Mouse (Mus musculus): ENCODE results near the gene Fkbp15. TPM values are rescaled to one million over a fixed set of nuclear protein-coding genes. Genes with fewer than 3 reads are reported as not detected.

The Fkbp15 gene
- polyA plus RNA-seq, 1 experiment from 2014 or later, result 26.1 TPM

GRCm38 (mm10) chr4:62374342-62374741 lies 14.0 kb upstream of the Fkbp15 start:
- Histone ChIP-seq H3K9me3 (ENCODE audit: control insufficient read depth, low read length) (no peaks in the 10 kb centered on the region), H3K4me1 (replicated peaks; ENCODE audit: control insufficient read depth, insufficient read depth, low read length) (0 out of 2 replicates have a peak, but pooled peaks cover 4% of the 10 kb centered on the region), H3K4me2 (ENCODE audit: low read depth, low read length) (no peak overlapping the region), H3K27me3 (ENCODE audit: control insufficient read depth, insufficient read depth, low read depth, low read length) (no peaks in the 10 kb centered on the region), H3K9ac (ENCODE audit: low read length) (no peak overlapping the region), H3K36me3 (ENCODE audit: control insufficient read depth, insufficient read depth, low read length) (no peaks in the 10 kb centered on the region), H3K27ac (ENCODE audit: low read length) (no peak overlapping the region), H3K4me3 (ENCODE audit: low read length) (no peak overlapping the region)
- no peak for ATAC-seq (ENCODE audit: low read depth)
- WGBS, result 48% methylated on average over 4 of the region's 4 CpGs

- H3K9ac ChIP-seq (ENCODE audit: low read length), result no peak overlapping the region
- no peak for ATAC-seq (ENCODE audit: low read depth)
- no peaks in the 10 kb centered on the region for H3K36me3 ChIP-seq (ENCODE audit: control insufficient read depth, insufficient read depth, low read length)
- H3K27ac ChIP-seq (ENCODE audit: low read length), result no peak overlapping the region
- H3K4me3 ChIP-seq (ENCODE audit: low read length), result no peak overlapping the region
- H3K27me3 ChIP-seq (ENCODE audit: control insufficient read depth, insufficient read depth, low read depth, low read length), result no peaks in the 10 kb centered on the region
- H3K4me2 ChIP-seq (ENCODE audit: low read depth, low read length), result no peak overlapping the region
- H3K9me3 ChIP-seq (ENCODE audit: control insufficient read depth, low read length), result no peaks in the 10 kb centered on the region
- H3K4me1 ChIP-seq (replicated peaks; ENCODE audit: control insufficient read depth, insufficient read depth, low read length), result 0 out of 2 replicates have a peak, but pooled peaks cover 4% of the 10 kb centered on the region
- WGBS, result 35% methylated on average over 7 of the region's 7 CpGs
Observed at GRCm38 (mm10) chr4:62373668-62374067, 13.3 kb upstream of the Fkbp15 start.

- Histone ChIP-seq H3K27me3 (ENCODE audit: control insufficient read depth, insufficient read depth, low read depth, low read length) (no peaks in the 10 kb centered on the region), H3K9me3 (ENCODE audit: control insufficient read depth, low read length) (no peaks in the 10 kb centered on the region), H3K36me3 (ENCODE audit: control insufficient read depth, insufficient read depth, low read length) (no peaks in the 10 kb centered on the region), H3K9ac (ENCODE audit: low read length) (no peak overlapping the region), H3K4me1 (replicated peaks; ENCODE audit: control insufficient read depth, insufficient read depth, low read length) (0 out of 2 replicates have a peak, but pooled peaks cover 4% of the 10 kb centered on the region), H3K4me3 (ENCODE audit: low read length) (no peak overlapping the region), H3K4me2 (ENCODE audit: low read depth, low read length) (no peak overlapping the region), H3K27ac (ENCODE audit: low read length) (no peak overlapping the region)
- WGBS, result 82% methylated on average over 9 of the region's 9 CpGs
- ATAC-seq (ENCODE audit: low read depth), result no peak
Observed at GRCm38 (mm10) chr4:62372818-62373520, 12.6 kb upstream of the Fkbp15 start.

- Histone ChIP-seq H3K4me3 (ENCODE audit: low read length) (no peak overlapping the region), H3K27ac (ENCODE audit: low read length) (no peak overlapping the region), H3K9ac (ENCODE audit: low read length) (no peak overlapping the region), H3K27me3 (ENCODE audit: control insufficient read depth, insufficient read depth, low read depth, low read length) (no peaks in the 10 kb centered on the region), H3K4me2 (ENCODE audit: low read depth, low read length) (no peak overlapping the region), H3K36me3 (ENCODE audit: control insufficient read depth, insufficient read depth, low read length) (no peaks in the 10 kb centered on the region), H3K9me3 (ENCODE audit: control insufficient read depth, low read length) (no peaks in the 10 kb centered on the region), H3K4me1 (replicated peaks; ENCODE audit: control insufficient read depth, insufficient read depth, low read length) (0 out of 2 replicates have a peak, but pooled peaks cover 4% of the 10 kb centered on the region)
- 29% methylated on average over 1 of the region's 1 CpGs for WGBS
- no peak for ATAC-seq (ENCODE audit: low read depth)
Observed at GRCm38 (mm10) chr4:62372410-62372809, 12.1 kb upstream of the Fkbp15 start.

GRCm38 (mm10) chr4:62369091-62369490 lies 8.7 kb upstream of the Fkbp15 start:
- peaks cover 2% of the 10 kb centered on the region; the same call in 1 of the 2 replicates for H3K4me1 ChIP-seq (replicated peaks; ENCODE audit: control insufficient read depth, insufficient read depth, low read length)
- H3K27ac ChIP-seq (ENCODE audit: low read length), result no peak overlapping the region
- 61% methylated on average over 3 of the region's 3 CpGs for WGBS
- H3K9ac ChIP-seq (ENCODE audit: low read length), result no peak overlapping the region
- no peaks in the 10 kb centered on the region for H3K27me3 ChIP-seq (ENCODE audit: control insufficient read depth, insufficient read depth, low read depth, low read length)
- no peak for ATAC-seq (ENCODE audit: low read depth)
- H3K4me3 ChIP-seq (ENCODE audit: low read length), result no peak overlapping the region
- no peaks in the 10 kb centered on the region for H3K9me3 ChIP-seq (ENCODE audit: control insufficient read depth, low read length)
- H3K4me2 ChIP-seq (ENCODE audit: low read depth, low read length), result no peak overlapping the region
- H3K36me3 ChIP-seq (ENCODE audit: control insufficient read depth, insufficient read depth, low read length), result peaks cover 3% of the 10 kb centered on the region; the same call in 1 of the 2 replicates

GRCm38 (mm10) chr4:62367586-62367985 lies 7.2 kb upstream of the Fkbp15 start:
- peak; percentile 72 for ATAC-seq (ENCODE audit: low read depth)
- Histone ChIP-seq H3K4me3 (ENCODE audit: low read length) (no peak overlapping the region), H3K9me3 (ENCODE audit: control insufficient read depth, low read length) (no peaks in the 10 kb centered on the region), H3K27me3 (ENCODE audit: control insufficient read depth, insufficient read depth, low read depth, low read length) (no peaks in the 10 kb centered on the region), H3K9ac (ENCODE audit: low read length) (no peak overlapping the region), H3K4me2 (ENCODE audit: low read depth, low read length) (no peak overlapping the region), H3K4me1 (replicated peaks; ENCODE audit: control insufficient read depth, insufficient read depth, low read length) (peaks cover under 1% of the 10 kb centered on the region; the same call in 1 of the 2 replicates), H3K27ac (ENCODE audit: low read length) (no peak overlapping the region), H3K36me3 (ENCODE audit: control insufficient read depth, insufficient read depth, low read length) (peaks cover 3% of the 10 kb centered on the region; the same call in 1 of the 2 replicates)
- 75% methylated on average over 6 of the region's 6 CpGs for WGBS

GRCm38 (mm10) chr4:62366291-62366690 lies 5.9 kb upstream of the Fkbp15 start:
- Histone ChIP-seq H3K9ac (ENCODE audit: low read length) (no peak overlapping the region), H3K27me3 (ENCODE audit: control insufficient read depth, insufficient read depth, low read depth, low read length) (no peaks in the 10 kb centered on the region), H3K4me1 (replicated peaks; ENCODE audit: control insufficient read depth, insufficient read depth, low read length) (peaks cover 11% of the 10 kb centered on the region), H3K9me3 (ENCODE audit: control insufficient read depth, low read length) (no peaks in the 10 kb centered on the region), H3K4me3 (ENCODE audit: low read length) (no peak overlapping the region), H3K36me3 (ENCODE audit: control insufficient read depth, insufficient read depth, low read length) (peaks cover 3% of the 10 kb centered on the region; the same call in 1 of the 2 replicates), H3K27ac (ENCODE audit: low read length) (no peak overlapping the region), H3K4me2 (ENCODE audit: low read depth, low read length) (no peak overlapping the region)
- WGBS, result 61% methylated on average over 4 of the region's 4 CpGs
- no peak; the same call in 1 of the 2 replicates for ATAC-seq (ENCODE audit: low read depth)

- peaks cover 3% of the 10 kb centered on the region; the same call in 1 of the 2 replicates for H3K36me3 ChIP-seq (ENCODE audit: control insufficient read depth, insufficient read depth, low read length)
- H3K4me2 ChIP-seq (ENCODE audit: low read depth, low read length), result no peak overlapping the region
- no peak overlapping the region for H3K9ac ChIP-seq (ENCODE audit: low read length)
- no peaks in the 10 kb centered on the region for H3K9me3 ChIP-seq (ENCODE audit: control insufficient read depth, low read length)
- H3K27ac ChIP-seq (ENCODE audit: low read length), result no peak overlapping the region
- H3K4me3 ChIP-seq (ENCODE audit: low read length), result no peak overlapping the region
- peaks cover 14% of the 10 kb centered on the region for H3K4me1 ChIP-seq (replicated peaks; ENCODE audit: control insufficient read depth, insufficient read depth, low read length)
- H3K27me3 ChIP-seq (ENCODE audit: control insufficient read depth, insufficient read depth, low read depth, low read length), result no peaks in the 10 kb centered on the region
- no peak for ATAC-seq (ENCODE audit: low read depth)
- WGBS, result 69% methylated on average over 8 of the region's 8 CpGs
Observed at GRCm38 (mm10) chr4:62364299-62364698, 4.0 kb upstream of the Fkbp15 start.

- no peak overlapping the region for H3K27ac ChIP-seq (ENCODE audit: low read length)
- 72% methylated on average over 2 of the region's 2 CpGs for WGBS
- H3K4me2 ChIP-seq (ENCODE audit: low read depth, low read length), result no peak overlapping the region
- H3K36me3 ChIP-seq (ENCODE audit: control insufficient read depth, insufficient read depth, low read length), result peaks cover 3% of the 10 kb centered on the region; the same call in 1 of the 2 replicates
- H3K4me3 ChIP-seq (ENCODE audit: low read length), result no peak overlapping the region
- H3K9me3 ChIP-seq (ENCODE audit: control insufficient read depth, low read length), result no peaks in the 10 kb centered on the region
- ATAC-seq (ENCODE audit: low read depth), result no peak
- peaks cover 19% of the 10 kb centered on the region for H3K4me1 ChIP-seq (replicated peaks; ENCODE audit: control insufficient read depth, insufficient read depth, low read length)
- no peak overlapping the region for H3K9ac ChIP-seq (ENCODE audit: low read length)
- no peaks in the 10 kb centered on the region for H3K27me3 ChIP-seq (ENCODE audit: control insufficient read depth, insufficient read depth, low read depth, low read length)
Observed at GRCm38 (mm10) chr4:62362437-62362836, 2.1 kb upstream of the Fkbp15 start.
